Mouse (Mus musculus): ENCODE data around the gene Lmna. TPM values are rescaled to one million over a fixed set of nuclear protein-coding genes. Genes with fewer than 3 reads are reported as not detected.

Gene Lmna
- polyA plus RNA-seq, 1 experiment from 2014 or later = 14.5 TPM

- H3K4me3 ChIP-seq = no peak overlapping the region
- H3K27ac ChIP-seq = no peak overlapping the region
- no peaks in the 10 kb centered on the region for H3K27me3 ChIP-seq (ENCODE audit: low read depth, poor library complexity, severe bottlenecking)
- peaks cover 26% of the 10 kb centered on the region for H3K36me3 ChIP-seq
- peaks cover 31% of the 10 kb centered on the region for H3K4me1 ChIP-seq
- 67% methylated on average over 20 of the region's 20 CpGs for WGBS
- no peaks in the 10 kb centered on the region for H3K9me3 ChIP-seq (replicated peaks)
- no peak for DNase-seq (ENCODE audit: low spot score)
Measured at GRCm38 (mm10) chr3:88544955-88545591, 35.3 kb upstream of the Lmna start.

DNA sequence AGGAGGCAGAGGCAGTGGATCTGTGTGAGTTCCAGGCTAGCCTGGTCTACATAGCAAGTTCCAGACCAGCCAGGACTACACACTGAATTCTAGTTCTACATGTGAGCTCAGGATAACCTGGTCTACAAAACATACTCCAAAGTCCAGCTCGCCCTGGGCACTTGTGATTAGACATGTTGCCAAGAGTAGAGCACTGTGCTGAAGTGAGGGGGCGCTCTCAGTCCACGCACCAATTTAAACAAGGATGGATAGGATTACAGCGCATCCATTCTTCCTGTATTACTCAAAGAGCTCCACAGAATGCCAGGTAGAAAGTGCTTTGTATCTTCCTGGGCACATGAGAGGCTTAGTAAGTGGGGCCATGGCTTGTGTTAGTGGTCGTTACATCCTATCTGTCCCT, 34.8 kb upstream of the Lmna start:
- peaks cover 27% of the 10 kb centered on the region for H3K36me3 ChIP-seq
- no peaks in the 10 kb centered on the region for H3K9me3 ChIP-seq (replicated peaks)
- no peaks in the 10 kb centered on the region for H3K27me3 ChIP-seq (ENCODE audit: low read depth, poor library complexity, severe bottlenecking)
- H3K27ac ChIP-seq = no peak overlapping the region
- H3K4me3 ChIP-seq = no peak overlapping the region
- 34% methylated on average over 5 of the region's 5 CpGs for WGBS
- DNase-seq (ENCODE audit: low spot score) = no peak
- H3K4me1 ChIP-seq = peaks cover 35% of the 10 kb centered on the region

DNA sequence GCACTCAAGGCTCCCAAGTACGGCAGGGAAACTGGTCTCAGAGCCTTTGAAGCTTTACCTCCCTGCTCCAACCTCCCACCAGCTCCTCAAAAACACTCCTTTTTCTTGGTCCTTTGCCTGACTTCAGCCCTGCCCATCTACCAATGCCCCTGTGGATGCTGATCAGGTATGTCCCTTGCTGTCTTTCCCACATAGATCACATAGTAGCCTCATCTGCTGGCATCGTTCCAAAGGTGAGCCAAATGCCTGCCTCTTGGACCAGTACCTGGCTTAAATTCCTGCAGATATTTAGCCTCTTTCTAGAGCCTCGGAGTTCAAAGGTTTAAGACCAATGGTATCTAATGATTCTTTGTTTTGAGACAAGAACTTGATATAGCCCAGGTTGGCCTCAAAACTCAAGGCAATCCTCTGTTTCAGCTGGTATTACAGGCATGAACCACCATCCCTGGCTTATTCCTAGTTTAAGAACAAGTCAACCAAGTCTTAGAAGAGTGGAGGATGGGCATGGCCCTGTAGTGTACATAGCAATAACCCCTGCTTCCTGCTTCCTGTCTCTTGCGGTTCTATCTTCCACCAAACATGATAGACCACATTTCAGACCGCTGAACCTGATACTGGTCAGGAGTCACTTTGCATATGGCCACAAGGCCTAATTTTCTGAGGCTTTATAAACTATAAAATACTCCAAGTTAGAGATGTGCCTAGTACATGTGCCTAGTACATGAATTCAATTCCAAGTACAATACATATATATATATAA, 34.1 kb upstream of the Lmna start:
- no peak overlapping the region for H3K4me3 ChIP-seq
- no peak for DNase-seq (ENCODE audit: low spot score)
- H3K27me3 ChIP-seq (ENCODE audit: low read depth, poor library complexity, severe bottlenecking) = no peaks in the 10 kb centered on the region
- H3K4me1 ChIP-seq = peaks cover 39% of the 10 kb centered on the region
- H3K27ac ChIP-seq = no peak overlapping the region
- WGBS = 78% methylated on average over 5 of the region's 5 CpGs
- peaks cover 32% of the 10 kb centered on the region for H3K36me3 ChIP-seq
- H3K9me3 ChIP-seq (replicated peaks) = no peaks in the 10 kb centered on the region

DNA sequence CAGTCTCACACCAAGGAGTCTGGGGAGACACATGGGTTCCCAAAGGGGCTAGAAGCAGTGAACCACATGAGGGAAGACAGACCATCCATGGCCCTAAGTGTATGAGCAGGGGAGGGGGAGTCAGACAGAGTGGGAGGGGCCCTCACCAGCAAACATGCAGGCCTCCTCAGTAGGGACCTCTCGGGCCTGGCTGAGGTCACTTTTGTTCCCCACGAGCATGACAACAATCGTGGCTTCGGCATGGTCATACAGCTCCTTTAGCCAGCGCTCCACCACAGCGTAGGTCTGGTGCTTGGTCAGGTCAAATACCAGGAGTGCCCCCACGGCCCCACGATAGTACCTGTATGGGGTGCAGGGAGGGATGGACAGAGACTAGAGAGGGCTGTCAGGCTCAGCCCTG, 33.4 kb upstream of the Lmna start:
- H3K9me3 ChIP-seq (replicated peaks) = no peaks in the 10 kb centered on the region

DNA sequence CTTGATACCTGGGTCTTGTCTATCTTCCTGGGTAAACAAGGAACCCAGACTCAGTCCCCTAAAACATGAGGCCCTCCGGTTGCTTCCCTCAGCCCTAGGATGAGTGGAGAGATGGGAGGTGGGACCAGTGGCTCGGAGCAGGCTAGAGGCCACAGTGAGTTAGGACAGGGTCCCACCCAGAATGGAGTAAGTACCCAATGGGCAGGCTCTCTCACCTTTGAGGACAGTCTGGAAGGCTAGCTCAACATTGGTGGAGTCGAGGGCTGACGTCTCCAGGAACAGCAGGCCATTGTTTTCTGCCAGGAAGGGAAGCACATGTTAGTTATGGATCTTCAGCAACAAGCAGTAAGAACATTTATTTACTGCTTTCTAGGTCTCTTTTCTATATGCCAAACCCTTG, 32.7 kb upstream of the Lmna start:
- DNase-seq (ENCODE audit: low spot score) = no peak
- no peaks in the 10 kb centered on the region for H3K27me3 ChIP-seq (ENCODE audit: low read depth, poor library complexity, severe bottlenecking)
- peaks cover 43% of the 10 kb centered on the region for H3K36me3 ChIP-seq
- no peaks in the 10 kb centered on the region for H3K9me3 ChIP-seq (replicated peaks)
- H3K4me3 ChIP-seq = no peak overlapping the region
- H3K4me1 ChIP-seq = peaks cover 47% of the 10 kb centered on the region
- no peak overlapping the region for H3K27ac ChIP-seq
- WGBS = 80% methylated on average over 4 of the region's 4 CpGs

More for the DNA sequence above, 33.4 kb upstream of the Lmna start:
- no peak for DNase-seq (ENCODE audit: low spot score)
- Histone ChIP-seq H3K36me3 (peaks cover 36% of the 10 kb centered on the region), H3K27ac (no peak overlapping the region), H3K27me3 (ENCODE audit: low read depth, poor library complexity, severe bottlenecking) (no peaks in the 10 kb centered on the region), H3K4me1 (peaks cover 43% of the 10 kb centered on the region), H3K4me3 (no peak overlapping the region)
- 84% methylated on average over 8 of the region's 8 CpGs for WGBS

- no peaks in the 10 kb centered on the region for H3K9me3 ChIP-seq (replicated peaks)
- no peaks in the 10 kb centered on the region for H3K27me3 ChIP-seq (ENCODE audit: low read depth, poor library complexity, severe bottlenecking)
- WGBS = 77% methylated on average over 7 of the region's 7 CpGs
- H3K4me3 ChIP-seq = no peak overlapping the region
- peaks cover 54% of the 10 kb centered on the region for H3K4me1 ChIP-seq
- H3K27ac ChIP-seq = peak overlapping the region; percentile 17; the same call in 1 of the 2 replicates
- peaks cover 50% of the 10 kb centered on the region for H3K36me3 ChIP-seq
- DNase-seq (ENCODE audit: low spot score) = no peak
Measured at GRCm38 (mm10) chr3:88541622-88542401, 32.1 kb upstream of the Lmna start.

GRCm38 (mm10) chr3:88540085-88540484, 30.3 kb upstream of the Lmna start:
- Histone ChIP-seq H3K4me3 (no peak overlapping the region), H3K27ac (0 out of 2 replicates have a peak overlapping the region, but pooled peaks have one; percentile 1), H3K9me3 (replicated peaks) (no peaks in the 10 kb centered on the region), H3K27me3 (ENCODE audit: low read depth, poor library complexity, severe bottlenecking) (no peaks in the 10 kb centered on the region), H3K4me1 (peaks cover 66% of the 10 kb centered on the region), H3K36me3 (peaks cover 67% of the 10 kb centered on the region)
- DNase-seq (ENCODE audit: low spot score) = peak; percentile 37
- 71% methylated on average over 5 of the region's 5 CpGs for WGBS

DNA sequence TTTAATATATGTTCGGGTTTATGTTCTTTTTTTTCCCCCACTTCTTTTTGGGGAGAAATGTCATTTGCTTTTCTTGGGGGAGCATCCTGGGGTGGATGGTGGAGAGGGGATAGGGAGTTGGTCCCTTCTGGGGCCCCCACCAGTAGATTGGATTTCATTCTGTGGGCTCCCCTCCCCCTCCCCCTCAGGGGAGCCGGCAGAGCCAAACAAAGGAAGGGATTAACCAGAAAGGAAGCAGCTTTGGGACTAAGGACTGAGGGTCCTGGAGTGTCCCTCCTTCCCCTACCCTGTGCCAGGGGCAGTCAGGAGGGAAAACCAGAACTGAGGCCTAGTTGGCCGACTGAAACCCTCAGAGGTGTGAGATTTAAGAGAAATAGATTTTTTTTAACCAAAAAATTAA, 29.6 kb upstream of the Lmna start:
- Histone ChIP-seq H3K4me1 (peaks cover 66% of the 10 kb centered on the region), H3K9me3 (replicated peaks) (no peaks in the 10 kb centered on the region), H3K27me3 (ENCODE audit: low read depth, poor library complexity, severe bottlenecking) (no peaks in the 10 kb centered on the region), H3K36me3 (peaks cover 74% of the 10 kb centered on the region), H3K27ac (0 out of 2 replicates have a peak overlapping the region, but pooled peaks have one; percentile 42), H3K4me3 (no peak overlapping the region)
- 32% methylated on average over 3 of the region's 3 CpGs for WGBS
- DNase-seq (ENCODE audit: low spot score) = peak; percentile 46

GRCm38 (mm10) chr3:88538271-88539145, 28.8 kb upstream of the Lmna start:
- H3K4me3 ChIP-seq = peak overlapping the region; percentile 30
- peaks cover 74% of the 10 kb centered on the region for H3K4me1 ChIP-seq
- WGBS = 51% methylated on average over 9 of the region's 9 CpGs
- no peaks in the 10 kb centered on the region for H3K27me3 ChIP-seq (ENCODE audit: low read depth, poor library complexity, severe bottlenecking)
- peak overlapping the region; percentile 43; the same call in 1 of the 2 replicates for H3K27ac ChIP-seq
- no peaks in the 10 kb centered on the region for H3K9me3 ChIP-seq (replicated peaks)
- peak; percentile 40 for DNase-seq (ENCODE audit: low spot score)
- H3K36me3 ChIP-seq = peaks cover 83% of the 10 kb centered on the region

DNA sequence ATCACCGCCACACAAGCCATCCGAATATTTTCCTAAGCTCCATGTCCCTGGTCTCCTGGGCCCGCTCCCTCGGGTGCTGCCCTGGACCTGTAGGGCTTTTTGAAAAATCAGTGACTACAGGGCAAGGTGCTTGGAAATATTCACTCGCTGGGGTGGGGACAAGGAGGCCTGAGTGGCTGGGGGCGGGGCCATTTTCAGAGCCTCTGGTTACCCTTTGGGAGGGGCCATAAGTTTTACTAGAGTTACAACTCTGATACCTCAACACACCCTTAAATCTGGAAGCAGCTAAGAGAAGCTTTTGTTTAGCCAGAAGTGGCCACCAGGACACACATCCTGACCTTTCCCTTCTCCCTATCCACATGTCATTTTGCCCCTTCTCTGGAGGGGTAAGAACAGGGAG, 27.4 kb upstream of the Lmna start:
- Histone ChIP-seq H3K27ac (peak overlapping the region; percentile 100), H3K9me3 (replicated peaks) (no peaks in the 10 kb centered on the region), H3K36me3 (peaks cover 84% of the 10 kb centered on the region), H3K27me3 (ENCODE audit: low read depth, poor library complexity, severe bottlenecking) (no peaks in the 10 kb centered on the region), H3K4me3 (peak overlapping the region; percentile 86), H3K4me1 (peaks cover 74% of the 10 kb centered on the region)
- no peak for DNase-seq (ENCODE audit: low spot score)
- 77% methylated on average over 6 of the region's 6 CpGs for WGBS

DNA sequence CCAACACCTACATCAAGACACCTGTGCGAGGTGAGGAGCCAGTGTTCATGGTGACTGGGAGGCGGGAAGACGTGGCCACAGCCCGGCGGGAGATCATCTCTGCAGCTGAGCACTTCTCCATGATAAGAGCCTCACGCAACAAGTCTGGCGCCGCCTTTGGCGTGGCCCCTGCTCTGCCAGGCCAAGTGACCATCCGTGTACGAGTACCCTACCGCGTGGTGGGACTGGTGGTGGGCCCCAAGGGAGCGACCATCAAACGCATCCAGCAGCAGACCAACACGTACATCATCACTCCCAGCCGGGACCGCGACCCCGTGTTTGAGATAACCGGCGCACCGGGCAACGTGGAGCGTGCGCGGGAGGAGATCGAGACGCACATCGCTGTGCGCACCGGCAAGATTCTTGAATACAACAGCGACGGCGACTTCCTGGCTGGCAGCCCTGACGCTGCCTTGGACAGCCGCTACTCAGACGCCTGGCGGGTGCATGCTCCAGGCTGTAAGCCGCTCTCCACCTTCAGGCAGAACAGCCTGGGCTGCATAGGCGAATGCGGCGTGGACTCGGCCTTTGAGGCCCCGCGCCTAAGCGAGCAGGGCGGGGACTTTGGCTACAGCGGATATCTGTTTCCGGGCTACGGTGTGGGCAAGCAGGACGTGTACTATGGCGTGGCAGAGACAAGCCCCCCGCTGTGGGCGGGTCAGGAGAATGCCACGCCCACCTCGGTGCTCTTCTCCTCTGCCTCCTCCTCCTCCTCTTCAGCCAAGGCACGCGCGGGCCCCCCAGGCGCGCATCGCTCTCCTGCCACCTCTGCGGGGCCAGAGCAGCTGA, 26.6 kb upstream of the Lmna start:
- H3K36me3 ChIP-seq = peaks cover 77% of the 10 kb centered on the region

More for the DNA sequence above, 26.6 kb upstream of the Lmna start:
- DNase-seq (ENCODE audit: low spot score) = peak; percentile 78
- Histone ChIP-seq H3K27ac (peak overlapping the region; percentile 100), H3K4me3 (peak overlapping the region; percentile 86), H3K4me1 (peaks cover 66% of the 10 kb centered on the region), H3K27me3 (ENCODE audit: low read depth, poor library complexity, severe bottlenecking) (no peaks in the 10 kb centered on the region), H3K9me3 (replicated peaks) (no peaks in the 10 kb centered on the region)
- 16% methylated on average over 64 of the region's 64 CpGs for WGBS

Data from limb, embryonic 10.5 days (tissue).